Mouse (Mus musculus): ENCODE measurements around the gene Aven. TPM values are rescaled to one million over a fixed set of nuclear protein-coding genes. Genes with fewer than 3 reads are reported as not detected.

Gene Aven
- polyA plus RNA-seq, 1 experiment from 2014 or later, result 14.2 TPM

- no peaks in the 10 kb centered on the region for H3K36me3 ChIP-seq
- no peaks in the 10 kb centered on the region for H3K9me3 ChIP-seq (replicated peaks)
- WGBS (ENCODE audit: insufficient replicate concordance), result 80% methylated on average over 4 of the region's 4 CpGs
- H3K27me3 ChIP-seq (replicated peaks), result no peaks in the 10 kb centered on the region
- H3K9ac ChIP-seq, result no peak overlapping the region
- ATAC-seq, result no peak
- H3K4me3 ChIP-seq, result no peak overlapping the region
- no peak overlapping the region for H3K27ac ChIP-seq
- H3K4me2 ChIP-seq, result no peak overlapping the region
- H3K4me1 ChIP-seq, result peaks cover 6% of the 10 kb centered on the region; the same call in 1 of the 2 replicates
Measured at GRCm38 (mm10) chr2:112567786-112568185, 75.0 kb downstream of the Aven start.

- no peak overlapping the region for H3K4me3 ChIP-seq
- H3K27ac ChIP-seq, result no peak overlapping the region
- H3K27me3 ChIP-seq (replicated peaks), result no peaks in the 10 kb centered on the region
- no peak for ATAC-seq
- no peaks in the 10 kb centered on the region for H3K36me3 ChIP-seq
- H3K9ac ChIP-seq, result no peak overlapping the region
- no peaks in the 10 kb centered on the region for H3K9me3 ChIP-seq (replicated peaks)
- peaks cover 9% of the 10 kb centered on the region; the same call in 1 of the 2 replicates for H3K4me1 ChIP-seq
- H3K4me2 ChIP-seq, result no peak overlapping the region
- WGBS (ENCODE audit: insufficient replicate concordance), result 68% methylated on average over 7 of the region's 7 CpGs
Measured at GRCm38 (mm10) chr2:112590985-112591384, 98.2 kb downstream of the Aven start.

- no peaks in the 10 kb centered on the region for H3K36me3 ChIP-seq
- H3K27me3 ChIP-seq (replicated peaks), result no peaks in the 10 kb centered on the region
- 74% methylated on average over 6 of the region's 6 CpGs for WGBS (ENCODE audit: insufficient replicate concordance)
- no peaks in the 10 kb centered on the region for H3K9me3 ChIP-seq (replicated peaks)
- ATAC-seq, result no peak
- no peak overlapping the region for H3K27ac ChIP-seq
- no peak overlapping the region for H3K9ac ChIP-seq
- no peak overlapping the region for H3K4me3 ChIP-seq
- H3K4me1 ChIP-seq, result peaks cover 9% of the 10 kb centered on the region; the same call in 1 of the 2 replicates
- H3K4me2 ChIP-seq, result no peak overlapping the region
Measured at GRCm38 (mm10) chr2:112591451-112591871, 98.7 kb downstream of the Aven start.

- ATAC-seq, result no peak
- Histone ChIP-seq H3K4me3 (no peak overlapping the region), H3K27ac (no peak overlapping the region), H3K9ac (no peak overlapping the region), H3K9me3 (replicated peaks) (no peaks in the 10 kb centered on the region), H3K4me2 (no peak overlapping the region), H3K4me1 (peaks cover 9% of the 10 kb centered on the region; the same call in 1 of the 2 replicates), H3K27me3 (replicated peaks) (no peaks in the 10 kb centered on the region), H3K36me3 (no peaks in the 10 kb centered on the region)
- 39% methylated on average over 2 of the region's 2 CpGs for WGBS (ENCODE audit: insufficient replicate concordance)
Measured at GRCm38 (mm10) chr2:112593322-112593721, 100.6 kb downstream of the Aven start.

- Histone ChIP-seq H3K9ac (no peak overlapping the region), H3K36me3 (no peaks in the 10 kb centered on the region), H3K4me2 (no peak overlapping the region), H3K27ac (no peak overlapping the region), H3K4me1 (peaks cover 9% of the 10 kb centered on the region; the same call in 1 of the 2 replicates), H3K9me3 (replicated peaks) (no peaks in the 10 kb centered on the region), H3K27me3 (replicated peaks) (no peaks in the 10 kb centered on the region), H3K4me3 (no peak overlapping the region)
- 78% methylated on average over 2 of the region's 2 CpGs for WGBS (ENCODE audit: insufficient replicate concordance)
- ATAC-seq, result no peak
Measured at GRCm38 (mm10) chr2:112593781-112594180, 101.0 kb downstream of the Aven start.

GRCm38 (mm10) chr2:112595807-112596206 lies 103.0 kb downstream of the Aven start:
- WGBS (ENCODE audit: insufficient replicate concordance), result 53% methylated on average over 3 of the region's 3 CpGs
- Histone ChIP-seq H3K27me3 (replicated peaks) (no peaks in the 10 kb centered on the region), H3K27ac (no peak overlapping the region), H3K9ac (no peak overlapping the region), H3K36me3 (no peaks in the 10 kb centered on the region), H3K4me2 (no peak overlapping the region), H3K9me3 (replicated peaks) (no peaks in the 10 kb centered on the region), H3K4me1 (peaks cover 9% of the 10 kb centered on the region; the same call in 1 of the 2 replicates), H3K4me3 (no peak overlapping the region)
- no peak for ATAC-seq

GRCm38 (mm10) chr2:112596415-112596814 lies 103.7 kb downstream of the Aven start:
- no peak overlapping the region for H3K27ac ChIP-seq
- no peak overlapping the region for H3K4me2 ChIP-seq
- no peaks in the 10 kb centered on the region for H3K9me3 ChIP-seq (replicated peaks)
- no peak overlapping the region for H3K4me3 ChIP-seq
- H3K36me3 ChIP-seq, result no peaks in the 10 kb centered on the region
- H3K27me3 ChIP-seq (replicated peaks), result no peaks in the 10 kb centered on the region
- ATAC-seq, result no peak
- peaks cover 9% of the 10 kb centered on the region; the same call in 1 of the 2 replicates for H3K4me1 ChIP-seq
- 52% methylated on average over 5 of the region's 5 CpGs for WGBS (ENCODE audit: insufficient replicate concordance)
- no peak overlapping the region for H3K9ac ChIP-seq

GRCm38 (mm10) chr2:112597064-112597463 lies 104.3 kb downstream of the Aven start:
- H3K36me3 ChIP-seq, result no peaks in the 10 kb centered on the region
- H3K9me3 ChIP-seq (replicated peaks), result no peaks in the 10 kb centered on the region
- ATAC-seq, result no peak
- H3K27ac ChIP-seq, result no peak overlapping the region
- 56% methylated on average over 1 of the region's 1 CpGs for WGBS (ENCODE audit: insufficient replicate concordance)
- H3K9ac ChIP-seq, result no peak overlapping the region
- H3K4me1 ChIP-seq, result peaks cover 9% of the 10 kb centered on the region; the same call in 1 of the 2 replicates
- no peak overlapping the region for H3K4me2 ChIP-seq
- H3K27me3 ChIP-seq (replicated peaks), result no peaks in the 10 kb centered on the region
- H3K4me3 ChIP-seq, result no peak overlapping the region

- H3K27me3 ChIP-seq (replicated peaks), result no peaks in the 10 kb centered on the region
- H3K36me3 ChIP-seq, result no peaks in the 10 kb centered on the region
- H3K9me3 ChIP-seq (replicated peaks), result no peaks in the 10 kb centered on the region
- 64% methylated on average over 10 of the region's 10 CpGs for WGBS (ENCODE audit: insufficient replicate concordance)
- H3K4me1 ChIP-seq, result no peaks in the 10 kb centered on the region
- H3K4me2 ChIP-seq, result no peak overlapping the region
- no peak for ATAC-seq
- H3K27ac ChIP-seq, result no peak overlapping the region
- H3K9ac ChIP-seq, result no peak overlapping the region
- H3K4me3 ChIP-seq, result no peak overlapping the region
Measured at GRCm38 (mm10) chr2:112600222-112600621, 107.5 kb downstream of the Aven start.

- no peak overlapping the region for H3K4me2 ChIP-seq
- no peaks in the 10 kb centered on the region for H3K36me3 ChIP-seq
- H3K4me3 ChIP-seq, result no peak overlapping the region
- H3K27me3 ChIP-seq (replicated peaks), result no peaks in the 10 kb centered on the region
- no peak overlapping the region for H3K9ac ChIP-seq
- no peaks in the 10 kb centered on the region for H3K4me1 ChIP-seq
- whole genome bisulfite sequencing (ENCODE audit: insufficient replicate concordance), result 69% methylated on average over 8 of the region's 8 CpGs
- H3K9me3 ChIP-seq (replicated peaks), result no peaks in the 10 kb centered on the region
- H3K27ac ChIP-seq, result no peak overlapping the region
- ATAC-seq, result no peak
Measured at GRCm38 (mm10) chr2:112602487-112602886, 109.7 kb downstream of the Aven start.

GRCm38 (mm10) chr2:112606536-112606935 lies 113.8 kb downstream of the Aven start:
- WGBS (ENCODE audit: insufficient replicate concordance), result 68% methylated on average over 3 of the region's 3 CpGs
- no peak for ATAC-seq
- no peak overlapping the region for H3K4me2 ChIP-seq

GRCm38 (mm10) chr2:112612628-112613027 lies 119.9 kb downstream of the Aven start:
- Histone ChIP-seq H3K4me3 (no peak overlapping the region), H3K27me3 (replicated peaks) (no peaks in the 10 kb centered on the region), H3K36me3 (no peaks in the 10 kb centered on the region), H3K4me2 (no peak overlapping the region), H3K27ac (no peak overlapping the region), H3K9me3 (replicated peaks) (no peaks in the 10 kb centered on the region), H3K4me1 (no peaks in the 10 kb centered on the region), H3K9ac (no peak overlapping the region)
- WGBS (ENCODE audit: insufficient replicate concordance), result 68% methylated on average over 3 of the region's 3 CpGs
- ATAC-seq, result no peak

More at GRCm38 (mm10) chr2:112606536-112606935, 113.8 kb downstream of the Aven start:
- H3K4me1 ChIP-seq, result no peaks in the 10 kb centered on the region
- H3K36me3 ChIP-seq, result no peaks in the 10 kb centered on the region
- no peaks in the 10 kb centered on the region for H3K9me3 ChIP-seq (replicated peaks)
- H3K9ac ChIP-seq, result no peak overlapping the region
- no peaks in the 10 kb centered on the region for H3K27me3 ChIP-seq (replicated peaks)
- no peak overlapping the region for H3K27ac ChIP-seq
- no peak overlapping the region for H3K4me3 ChIP-seq

GRCm38 (mm10) chr2:112614375-112614774 lies 121.6 kb downstream of the Aven start:
- no peak overlapping the region for H3K4me2 ChIP-seq
- 74% methylated on average over 7 of the region's 7 CpGs for WGBS (ENCODE audit: insufficient replicate concordance)
- H3K27ac ChIP-seq, result no peak overlapping the region
- no peaks in the 10 kb centered on the region for H3K36me3 ChIP-seq
- no peak overlapping the region for H3K9ac ChIP-seq
- H3K4me1 ChIP-seq, result no peaks in the 10 kb centered on the region
- no peaks in the 10 kb centered on the region for H3K27me3 ChIP-seq (replicated peaks)
- ATAC-seq, result no peak
- no peak overlapping the region for H3K4me3 ChIP-seq
- H3K9me3 ChIP-seq (replicated peaks), result no peaks in the 10 kb centered on the region

All from liver, embryonic 12.5 days (tissue).